Mouse (Mus musculus): ENCODE results near the gene Tbc1d7. TPM values are rescaled to one million over a fixed set of nuclear protein-coding genes. Genes with fewer than 3 reads are reported as not detected.

Tbc1d7 gene
- total and polyA plus RNA-seq, 3 experiments = 9.4 to 82.5 (median 11.6) TPM

GRCm38 (mm10) chr13:43208914-43209439 is 37.7 kb upstream of the Tbc1d7 start:
- DNase-seq (ENCODE audit: low spot score) = peak; percentile 76
- TF ChIP-seq GATA1 (IDR thresholded peaks at IDR 0.05; ENCODE audit: borderline replicate concordance, low read length) (no peak), TAL1 (conservative IDR thresholded peaks at IDR 0.05; ENCODE audit: low read depth, low read length) (peak; percentile 93)
- Histone ChIP-seq H3K9me3 (replicated peaks) (no peaks in the 10 kb centered on the region), H3K4me3 (ENCODE audit: low read depth, low read length) (peak overlapping the region; percentile 61; the same call in 1 of the 2 replicates), H3K36me3 (replicated peaks) (no peaks in the 10 kb centered on the region), H3K4me1 (ENCODE audit: insufficient read depth, low read depth, low read length) (peaks cover 93% of the 10 kb centered on the region), H3K27me3 (ENCODE audit: insufficient read depth, low read length) (peaks cover 34% of the 10 kb centered on the region; the same call in 1 of the 2 replicates)
- ATAC-seq (ENCODE audit: extremely low read depth, insufficient number of reproducible peaks, low FRiP score, poor library complexity, severe bottlenecking) = peak; percentile 82

- ATAC-seq (ENCODE audit: extremely low read depth, insufficient number of reproducible peaks, low FRiP score, poor library complexity, severe bottlenecking) (no peak), DNase-seq (ENCODE audit: low spot score) (no peak)
- Histone ChIP-seq H3K4me1 (ENCODE audit: insufficient read depth, low read depth, low read length) (peaks cover 90% of the 10 kb centered on the region), H3K4me3 (ENCODE audit: low read depth, low read length) (no peak overlapping the region), H3K27me3 (ENCODE audit: insufficient read depth, low read length) (peaks cover 42% of the 10 kb centered on the region), H3K36me3 (replicated peaks) (no peaks in the 10 kb centered on the region), H3K9me3 (replicated peaks) (no peaks in the 10 kb centered on the region)
- TF ChIP-seq GATA1 (IDR thresholded peaks at IDR 0.05; ENCODE audit: borderline replicate concordance, low read length) (no peak), POLR2AphosphoS5 (IDR thresholded peaks at IDR 0.05; ENCODE audit: insufficient replicate concordance, low read depth, low read length) (no peak), TAL1 (conservative IDR thresholded peaks at IDR 0.05; ENCODE audit: low read depth, low read length) (no peak), GATA2 (IDR thresholded peaks at IDR 0.05; ENCODE audit: borderline replicate concordance, low read depth, low read length) (no peak)
Measured at GRCm38 (mm10) chr13:43206118-43206683, 34.9 kb upstream of the Tbc1d7 start.

GRCm38 (mm10) chr13:43203641-43204040 is 32.3 kb upstream of the Tbc1d7 start:
- H3K4me3 ChIP-seq (ENCODE audit: low read depth, low read length) = no peak overlapping the region
- DNase-seq (ENCODE audit: low spot score) (no peak), ATAC-seq (ENCODE audit: extremely low read depth, insufficient number of reproducible peaks, low FRiP score, poor library complexity, severe bottlenecking) (no peak)
- H3K4me1 ChIP-seq (ENCODE audit: insufficient read depth, low read depth, low read length) = peaks cover 89% of the 10 kb centered on the region
- H3K36me3 ChIP-seq (replicated peaks) = peaks cover 9% of the 10 kb centered on the region
- peaks cover 7% of the 10 kb centered on the region for H3K9me3 ChIP-seq (replicated peaks)
- H3K27me3 ChIP-seq (ENCODE audit: insufficient read depth, low read length) = peaks cover 52% of the 10 kb centered on the region
- no peak for TF ChIP-seq GATA2 (IDR thresholded peaks at IDR 0.05; ENCODE audit: borderline replicate concordance, low read depth, low read length)
- TF ChIP-seq CTCF (IDR thresholded peaks at IDR 0.05; ENCODE audit: low read depth, low read length) = no peak
- TF ChIP-seq GATA1 (IDR thresholded peaks at IDR 0.05; ENCODE audit: borderline replicate concordance, low read length) = no peak
- TF ChIP-seq TAL1 (conservative IDR thresholded peaks at IDR 0.05; ENCODE audit: low read depth, low read length) = no peak
- TF ChIP-seq POLR2AphosphoS5 (IDR thresholded peaks at IDR 0.05; ENCODE audit: insufficient replicate concordance, low read depth, low read length) = no peak

GRCm38 (mm10) chr13:43203234-43203633 is 31.9 kb upstream of the Tbc1d7 start:
- peaks cover 7% of the 10 kb centered on the region for H3K9me3 ChIP-seq (replicated peaks)
- TF ChIP-seq CTCF (IDR thresholded peaks at IDR 0.05; ENCODE audit: low read depth, low read length) = no peak
- no peak for TF ChIP-seq GATA2 (IDR thresholded peaks at IDR 0.05; ENCODE audit: borderline replicate concordance, low read depth, low read length)
- TF ChIP-seq GATA1 (IDR thresholded peaks at IDR 0.05; ENCODE audit: borderline replicate concordance, low read length) = no peak
- TF ChIP-seq POLR2AphosphoS5 (IDR thresholded peaks at IDR 0.05; ENCODE audit: insufficient replicate concordance, low read depth, low read length) = no peak
- no peak for TF ChIP-seq TAL1 (conservative IDR thresholded peaks at IDR 0.05; ENCODE audit: low read depth, low read length)
- peaks cover 9% of the 10 kb centered on the region for H3K36me3 ChIP-seq (replicated peaks)
- no peak for ATAC-seq (ENCODE audit: extremely low read depth, insufficient number of reproducible peaks, low FRiP score, poor library complexity, severe bottlenecking)
- peaks cover 90% of the 10 kb centered on the region for H3K4me1 ChIP-seq (ENCODE audit: insufficient read depth, low read depth, low read length)
- no peak overlapping the region for H3K4me3 ChIP-seq (ENCODE audit: low read depth, low read length)
- DNase-seq (ENCODE audit: low spot score) = no peak
- peaks cover 52% of the 10 kb centered on the region for H3K27me3 ChIP-seq (ENCODE audit: insufficient read depth, low read length)

GRCm38 (mm10) chr13:43202351-43202750 is 31.1 kb upstream of the Tbc1d7 start:
- Histone ChIP-seq H3K4me1 (ENCODE audit: insufficient read depth, low read depth, low read length) (peaks cover 90% of the 10 kb centered on the region), H3K4me3 (ENCODE audit: low read depth, low read length) (no peak overlapping the region), H3K27me3 (ENCODE audit: insufficient read depth, low read length) (peaks cover 52% of the 10 kb centered on the region), H3K9me3 (replicated peaks) (peaks cover 7% of the 10 kb centered on the region), H3K36me3 (replicated peaks) (peaks cover 9% of the 10 kb centered on the region)
- ATAC-seq (ENCODE audit: extremely low read depth, insufficient number of reproducible peaks, low FRiP score, poor library complexity, severe bottlenecking) (no peak), DNase-seq (ENCODE audit: low spot score) (no peak)
- TF ChIP-seq POLR2AphosphoS5 (IDR thresholded peaks at IDR 0.05; ENCODE audit: insufficient replicate concordance, low read depth, low read length) = no peak
- no peak for TF ChIP-seq GATA2 (IDR thresholded peaks at IDR 0.05; ENCODE audit: borderline replicate concordance, low read depth, low read length)
- no peak for TF ChIP-seq CTCF (IDR thresholded peaks at IDR 0.05; ENCODE audit: low read depth, low read length)
- TF ChIP-seq TAL1 (conservative IDR thresholded peaks at IDR 0.05; ENCODE audit: low read depth, low read length) = no peak
- no peak for TF ChIP-seq GATA1 (IDR thresholded peaks at IDR 0.05; ENCODE audit: borderline replicate concordance, low read length)

GRCm38 (mm10) chr13:43201033-43201432 is 29.7 kb upstream of the Tbc1d7 start:
- no peak for DNase-seq (ENCODE audit: low spot score)
- no peak for ATAC-seq (ENCODE audit: extremely low read depth, insufficient number of reproducible peaks, low FRiP score, poor library complexity, severe bottlenecking)
- Histone ChIP-seq H3K9me3 (replicated peaks) (peaks cover 7% of the 10 kb centered on the region), H3K27me3 (ENCODE audit: insufficient read depth, low read length) (peaks cover 59% of the 10 kb centered on the region), H3K4me3 (ENCODE audit: low read depth, low read length) (peak overlapping the region; percentile 41), H3K4me1 (ENCODE audit: insufficient read depth, low read depth, low read length) (peaks cover 90% of the 10 kb centered on the region), H3K36me3 (replicated peaks) (peaks cover 9% of the 10 kb centered on the region)
- peak; percentile 71 for TF ChIP-seq CTCF (IDR thresholded peaks at IDR 0.05; ENCODE audit: low read depth, low read length)
- no peak for TF ChIP-seq GATA2 (IDR thresholded peaks at IDR 0.05; ENCODE audit: borderline replicate concordance, low read depth, low read length)

Measured in G1E (cell line).